Mouse (Mus musculus) liver, postnatal 0 days (tissue): Measurements from ENCODE around the gene Gstm6. TPM values are rescaled to one million over a fixed set of nuclear protein-coding genes. Genes with fewer than 3 reads are reported as not detected.

Experiments
- ATAC-seq: fragments of 200-750 bp; cut with Nextera tagmentation; 2 replicates; pipeline ENCODE4 v1.8.0; 2017; ENCODE audit warnings: mild to moderate bottlenecking, moderate library complexity
- DNase-seq: peaks from one replicate; pipeline ENCODE4 v3.0.0-alpha.2; 2016
- H3K27ac ChIP-seq: fragments of 300-500 bp; sonication (generic); 2 replicates; pipeline ENCODE4 v1.5.1; 2014; ENCODE audit warnings: antibody characterized with exemption, moderate library complexity, mild to moderate bottlenecking, low read depth
- H3K27me3 ChIP-seq: fragments of 300-500 bp; sonication (generic); 2 replicates; pipeline ENCODE4 v1.6.1; 2014; ENCODE audit warnings: low read length, control low read depth, mixed read lengths; ENCODE audit not compliant: insufficient read depth
- H3K36me3 ChIP-seq: fragments of 300-500 bp; sonication (generic); replicated peaks from 2 replicates; pipeline ENCODE4 v1.6.1; 2014; ENCODE audit warnings: mild to moderate bottlenecking, control low read depth, low read length, moderate library complexity, mixed read lengths; ENCODE audit not compliant: insufficient read depth
- H3K4me1 ChIP-seq: fragments of 300-500 bp; sonication (generic); 2 replicates; pipeline ENCODE4 v1.6.1; 2014; ENCODE audit warnings: antibody characterized with exemption, mild to moderate bottlenecking, control low read depth; ENCODE audit not compliant: insufficient read depth
- H3K4me2 ChIP-seq: fragments of 300-500 bp; sonication (generic); 2 replicates; pipeline ENCODE4 v1.6.1; 2014; ENCODE audit warnings: low read depth, mild to moderate bottlenecking, low read length, moderate library complexity, mixed read lengths
- H3K4me3 ChIP-seq: fragments of 300-500 bp; sonication (generic); 2 replicates; pipeline ENCODE4 v1.5.1; 2014; ENCODE audit warnings: low read depth, low read length
- H3K9ac ChIP-seq: fragments of 300-500 bp; sonication (generic); replicated peaks from 2 replicates; pipeline ENCODE4 v1.6.1; 2014; ENCODE audit warnings: mild to moderate bottlenecking, moderate library complexity
- H3K9me3 ChIP-seq: fragments of 300-500 bp; sonication (generic); 2 replicates; pipeline ENCODE4 v1.6.1; 2016; ENCODE audit warnings: mild to moderate bottlenecking, control low read depth, low read length, mixed read lengths
- CTCF ChIP-seq: sonication (generic); IDR thresholded peaks from 2 replicates; pipeline ENCODE4 v1.5.1; 2016; ENCODE audit warnings: antibody characterized with exemption, low read depth
- EP300 ChIP-seq: IDR thresholded peaks from 2 replicates; pipeline ENCODE4 v1.6.1; 2016; ENCODE audit warnings: antibody characterized with exemption, low read depth, mild to moderate bottlenecking
- WGBS: fragments of 180-500 bp; shearing (Covaris S2); extraction: QIAGEN DNeasy Blood & Tissue Kit; methylation state at CpG from one replicate; pipeline ENCODE4 v1.1.7; 2014; ENCODE audit not compliant: insufficient replicate concordance; 5-methylcytosine and 5-hydroxymethylcytosine counted together
- polyA plus RNA-seq: library from polyadenylated mRNA; unstranded; fragments of >200 nt; fragmentation: Nextera tagmentation; extraction: Ambion mirVana; gene quantifications from 2 replicates; pipeline ENCODE4 v1.2.1, GENCODE M21; 2015

Gstm6 gene
- polyA plus RNA-seq, 1 experiment from 2014 or later, result 18.0 TPM

- peaks cover 11% of the 10 kb centered on the region for H3K4me1 ChIP-seq
- H3K27ac ChIP-seq, result no peak overlapping the region
- H3K9me3 ChIP-seq, result no peaks in the 10 kb centered on the region
- H3K4me3 ChIP-seq, result no peak overlapping the region
- no peak for TF ChIP-seq CTCF
- TF ChIP-seq EP300, result no peak
- no peaks in the 10 kb centered on the region for H3K27me3 ChIP-seq
- no peaks in the 10 kb centered on the region for H3K36me3 ChIP-seq
- H3K4me2 ChIP-seq, result no peak overlapping the region
- ATAC-seq (no peak), DNase-seq (no peak)
- WGBS, result 26% methylated on average over 3 of the region's 3 CpGs
- no peak overlapping the region for H3K9ac ChIP-seq
Measured at GRCm38 (mm10) chr3:107935888-107936287, 7.7 kb downstream of the Gstm6 start.

- no peak for DNase-seq
- Histone ChIP-seq H3K27ac (no peak overlapping the region), H3K9me3 (no peaks in the 10 kb centered on the region), H3K9ac (no peak overlapping the region), H3K4me2 (no peak overlapping the region), H3K4me3 (no peak overlapping the region), H3K27me3 (no peaks in the 10 kb centered on the region), H3K4me1 (peaks cover 15% of the 10 kb centered on the region), H3K36me3 (no peaks in the 10 kb centered on the region)
- no peak for ATAC-seq
- 74% methylated on average over 3 of the region's 3 CpGs for WGBS
- TF ChIP-seq CTCF (no peak), EP300 (no peak)
Measured at GRCm38 (mm10) chr3:107935268-107935667, 8.3 kb downstream of the Gstm6 start.

DNA sequence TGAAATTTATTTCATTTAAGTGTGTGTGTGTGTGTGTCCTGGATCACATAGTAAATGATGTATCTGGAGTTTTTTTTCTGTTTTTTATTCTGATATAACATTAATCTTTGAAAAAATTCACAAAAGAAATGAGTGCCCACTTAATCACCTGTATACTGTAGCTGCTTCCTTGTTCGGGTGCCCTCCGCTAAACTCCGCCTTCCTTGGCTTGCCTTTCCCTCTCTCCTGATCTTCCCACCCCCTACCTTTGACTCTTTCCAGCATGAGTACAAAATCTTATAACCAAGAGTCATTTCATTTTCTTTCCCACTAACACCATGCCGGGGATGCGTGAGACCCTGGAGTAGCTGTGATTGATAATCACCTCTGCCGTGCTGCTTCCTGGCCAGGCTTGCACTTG lies 11.4 kb downstream of the Gstm6 start:
- DNase-seq (no peak), ATAC-seq (0 out of 2 replicates have a peak, but pooled peaks have one; percentile 14)
- no peak overlapping the region for H3K4me2 ChIP-seq
- H3K9ac ChIP-seq, result 0 out of 2 replicates have a peak overlapping the region, but pooled peaks have one; percentile 26
- no peaks in the 10 kb centered on the region for H3K36me3 ChIP-seq
- no peaks in the 10 kb centered on the region for H3K27me3 ChIP-seq
- TF ChIP-seq EP300 (no peak), CTCF (no peak)
- H3K9me3 ChIP-seq, result no peaks in the 10 kb centered on the region
- H3K4me1 ChIP-seq, result peaks cover 13% of the 10 kb centered on the region
- H3K27ac ChIP-seq, result peak overlapping the region; percentile 86
- H3K4me3 ChIP-seq, result no peak overlapping the region
- WGBS, result 74% methylated on average over 6 of the region's 6 CpGs

DNA sequence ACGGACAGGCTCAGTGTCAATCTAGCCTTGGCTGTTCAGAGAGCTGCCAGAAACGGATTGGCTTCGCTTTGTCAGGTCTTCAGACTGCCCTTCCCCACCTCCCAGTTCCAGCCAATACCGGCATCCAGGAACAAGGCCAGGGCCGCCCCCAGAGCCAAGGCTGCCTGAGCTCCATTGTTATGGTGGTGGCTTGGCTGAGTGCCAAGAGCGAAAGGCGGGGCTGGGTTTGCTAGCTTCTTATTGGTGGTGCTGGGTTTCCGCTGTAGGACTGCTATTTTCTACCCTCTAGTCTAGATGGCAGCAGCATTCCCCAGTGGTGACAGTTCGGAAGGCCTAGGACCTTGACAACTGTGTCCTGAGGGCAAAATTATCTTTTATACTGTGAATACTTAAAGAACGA lies 11.9 kb downstream of the Gstm6 start, which contains the start of gene Gstm7:
Gene Gstm7 (minus strand): TSS at position 148 of the 400 bp plus-strand sequence.
- DNase-seq (peak; percentile 94), ATAC-seq (peak; percentile 97)
- H3K4me2 ChIP-seq, result peak within 1 kb of the TSS; percentile 65
- TF ChIP-seq CTCF, result peak; percentile 48
- peak; percentile 90 for TF ChIP-seq EP300
- H3K36me3 ChIP-seq, result no peaks in the 10 kb centered on the region
- peak within 1 kb of the TSS; percentile 26; the same call in 1 of the 2 replicates for H3K9ac ChIP-seq
- H3K9me3 ChIP-seq, result no peaks in the 10 kb centered on the region
- 7% methylated on average over 10 of the region's 10 CpGs for WGBS
- peak within 1 kb of the TSS; percentile 86 for H3K27ac ChIP-seq
- no peaks in the 10 kb centered on the region for H3K27me3 ChIP-seq
- H3K4me1 ChIP-seq, result peaks cover 13% of the 10 kb centered on the region
- H3K4me3 ChIP-seq, result peak within 1 kb of the TSS; percentile 37

DNA sequence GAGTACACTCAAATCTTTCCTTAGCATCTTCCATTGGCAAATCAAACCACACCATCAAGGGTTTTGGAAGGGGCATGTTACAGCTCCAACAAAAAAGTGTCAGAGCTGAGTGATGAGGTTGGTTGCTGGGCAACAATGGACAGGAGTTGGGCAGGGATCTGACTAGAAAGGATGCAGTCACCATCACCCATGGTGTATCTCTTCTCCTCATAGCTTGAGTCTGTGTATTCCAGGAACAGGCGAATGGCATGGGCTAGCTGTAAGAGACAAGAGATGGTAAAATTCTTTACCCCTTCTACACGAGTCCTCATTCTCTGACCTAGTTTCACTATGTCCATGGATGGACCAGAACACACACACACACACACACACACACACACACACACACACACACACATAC lies 12.4 kb downstream of the Gstm6 start:
- H3K36me3 ChIP-seq, result no peaks in the 10 kb centered on the region
- TF ChIP-seq EP300 (no peak), CTCF (no peak)
- no peak for DNase-seq
- peak overlapping the region; percentile 37 for H3K4me3 ChIP-seq
- ATAC-seq, result no peak
- peak overlapping the region; percentile 86 for H3K27ac ChIP-seq
- H3K4me2 ChIP-seq, result peak overlapping the region; percentile 65
- 47% methylated on average over 2 of the region's 2 CpGs for WGBS
- H3K9me3 ChIP-seq, result no peaks in the 10 kb centered on the region
- peaks cover 13% of the 10 kb centered on the region for H3K4me1 ChIP-seq
- H3K27me3 ChIP-seq, result no peaks in the 10 kb centered on the region
- peak overlapping the region; percentile 26; the same call in 1 of the 2 replicates for H3K9ac ChIP-seq

DNA sequence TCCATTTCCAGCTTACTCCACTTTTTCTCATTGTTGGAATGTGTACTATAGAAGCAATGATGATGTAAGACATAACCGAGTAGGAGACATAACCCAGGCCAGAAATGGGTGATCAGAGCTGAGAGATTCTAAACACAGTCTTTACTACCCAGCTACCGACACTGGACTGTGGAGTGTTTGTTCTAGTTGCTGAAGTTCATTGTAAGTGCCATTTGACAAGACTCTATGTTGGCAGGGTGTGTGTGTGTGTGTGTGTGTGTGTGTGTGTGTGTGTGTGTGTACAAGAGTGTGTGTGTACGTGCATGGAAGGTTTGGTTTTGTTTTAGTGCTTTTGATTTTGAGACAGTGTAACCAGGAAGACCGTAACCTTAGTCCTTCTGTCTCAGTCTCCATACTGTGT lies 13.8 kb downstream of the Gstm6 start:
- H3K9ac ChIP-seq, result no peak overlapping the region
- WGBS, result 66% methylated on average over 4 of the region's 4 CpGs
- H3K4me1 ChIP-seq, result peaks cover 13% of the 10 kb centered on the region
- TF ChIP-seq CTCF, result no peak
- no peak for TF ChIP-seq EP300
- DNase-seq (no peak), ATAC-seq (no peak)
- H3K36me3 ChIP-seq, result no peaks in the 10 kb centered on the region
- no peak overlapping the region for H3K27ac ChIP-seq
- H3K4me2 ChIP-seq, result no peak overlapping the region
- H3K4me3 ChIP-seq, result no peak overlapping the region
- no peaks in the 10 kb centered on the region for H3K27me3 ChIP-seq
- no peaks in the 10 kb centered on the region for H3K9me3 ChIP-seq

- DNase-seq (no peak), ATAC-seq (no peak)
- H3K27ac ChIP-seq, result no peak overlapping the region
- 80% methylated on average over 4 of the region's 4 CpGs for WGBS
- TF ChIP-seq CTCF, result no peak
- no peak for TF ChIP-seq EP300
- H3K4me3 ChIP-seq, result no peak overlapping the region
- H3K4me2 ChIP-seq, result no peak overlapping the region
- no peaks in the 10 kb centered on the region for H3K9me3 ChIP-seq
- H3K27me3 ChIP-seq, result no peaks in the 10 kb centered on the region
- H3K36me3 ChIP-seq, result no peaks in the 10 kb centered on the region
- no peak overlapping the region for H3K9ac ChIP-seq
- peaks cover 13% of the 10 kb centered on the region for H3K4me1 ChIP-seq
Measured at GRCm38 (mm10) chr3:107929243-107929642, 14.3 kb downstream of the Gstm6 start.
